Mouse (Mus musculus) heart, postnatal 36 days (tissue): ENCODE measurements around the gene Flnb. TPM values are rescaled to one million over a fixed set of nuclear protein-coding genes. Genes with fewer than 3 reads are reported as not detected.

Source experiments
- DNase-seq, 2 experiments: peaks; one replicate each; pipeline ENCODE4 v3.0.0; 2021 to 2022
- intact Hi-C: fragments of 180-260 bp; cut with DNase I; formaldehyde crosslinking; loops from one replicate; pipeline ENCODE4 v1.15.1; 2025
- total RNA-seq, 2 experiments: library from RNA; stranded (reverse); gene quantifications; 2 replicates each; pipeline ENCODE4 v1.2.3; 2021

Flnb gene
- total RNA-seq, 2 experiments from 2014 or later, result 23.0 to 24.1 TPM

- DNase-seq, result no peak
- intact Hi-C loops, result no loop called here
Measured at GRCm38 (mm10) chr14:7860525-7861154, 42.9 kb downstream of the Flnb start.

- intact Hi-C loops, result no loop called here
- no peak for DNase-seq
Measured at GRCm38 (mm10) chr14:7861275-7861674, 43.5 kb downstream of the Flnb start.

- DNase-seq, result no peak
- intact Hi-C loops, result no loop called here
Measured at GRCm38 (mm10) chr14:7862226-7862625, 44.5 kb downstream of the Flnb start.

GRCm38 (mm10) chr14:7863199-7863598 is 45.4 kb downstream of the Flnb start:
- DNase-seq, result no peak
- intact Hi-C loops, result no loop called here

DNA sequence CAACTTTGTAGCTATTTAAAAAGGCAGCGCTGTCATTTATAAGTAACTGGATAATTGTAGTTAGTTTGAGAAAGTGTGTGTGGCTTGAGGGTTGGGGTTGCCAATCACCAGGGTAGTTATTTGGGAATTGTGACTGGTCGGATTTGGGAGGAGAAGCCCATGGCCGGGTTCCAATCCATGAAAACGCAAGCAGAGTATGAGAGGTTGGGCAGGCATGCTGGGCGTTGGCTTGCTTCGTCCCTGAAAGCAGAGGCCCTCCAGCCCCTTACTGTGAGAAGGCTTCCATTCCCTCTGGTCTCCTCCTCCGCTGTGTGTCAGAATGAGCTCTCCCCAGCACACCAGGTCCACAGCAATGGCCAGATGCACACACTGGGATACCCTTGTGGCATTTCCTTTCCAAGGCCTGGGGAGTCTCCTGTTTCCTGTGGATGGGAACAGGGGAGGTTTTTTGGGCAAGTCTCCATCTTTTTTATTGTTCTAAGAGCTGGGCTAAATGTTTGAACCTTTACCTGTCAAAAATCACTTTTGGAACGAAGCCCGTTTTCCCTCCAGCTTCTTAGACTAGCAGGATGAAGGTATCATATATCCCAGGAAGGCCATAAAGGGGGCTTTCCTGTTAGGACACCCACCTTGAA is 46.2 kb downstream of the Flnb start:
- no peak for DNase-seq
- intact Hi-C loops, result loop anchor here (2.0 kb wide), 1 partner anchor 45 kb away; no protein-coding TSS in a partner anchor

DNA sequence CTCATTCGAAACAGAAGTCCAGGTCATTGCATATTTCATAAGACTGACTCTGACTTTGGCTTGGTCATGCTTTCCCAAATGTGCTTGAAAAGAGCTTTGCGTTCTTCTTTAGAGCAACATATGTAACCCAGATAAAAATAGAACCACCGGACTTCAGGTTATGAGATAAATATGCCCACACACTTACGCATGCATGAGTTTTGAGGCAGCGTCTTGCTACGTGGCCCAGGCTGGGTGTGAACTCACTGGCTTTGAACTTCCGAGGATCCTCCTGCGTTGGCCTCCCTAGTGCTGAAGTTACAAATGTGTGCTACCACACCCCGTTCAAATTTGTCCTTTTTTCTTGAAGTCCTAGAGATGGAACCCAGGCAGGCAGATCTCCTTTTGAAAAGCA is 46.7 kb downstream of the Flnb start:
- DNase-seq, result no peak
- intact Hi-C loops, result loop anchor here (2.0 kb wide), 1 partner anchor 46 kb away; no protein-coding TSS in a partner anchor

GRCm38 (mm10) chr14:7867224-7867623 is 49.5 kb downstream of the Flnb start:
- intact Hi-C loops, result no loop called here
- DNase-seq, result no peak

- intact Hi-C loops, result no loop called here
Measured at GRCm38 (mm10) chr14:7867841-7868240, 50.1 kb downstream of the Flnb start.

DNA sequence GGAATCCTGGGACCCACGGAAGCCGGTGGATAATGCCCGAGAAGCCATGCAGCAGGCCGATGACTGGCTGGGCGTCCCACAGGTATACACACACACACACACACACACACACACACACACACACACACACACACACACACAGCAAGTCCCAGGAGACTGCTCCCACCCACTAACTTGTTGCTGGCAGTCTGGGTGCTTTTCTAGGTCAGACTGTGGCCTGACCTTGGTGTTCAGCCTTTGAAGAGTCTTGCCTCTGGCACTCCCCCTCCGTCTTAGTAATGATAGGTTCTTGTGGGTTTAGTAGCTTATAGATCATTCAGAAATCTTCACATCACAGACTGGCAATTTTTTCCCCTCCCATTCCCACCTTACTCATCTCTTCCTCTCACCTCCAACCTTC is 52.0 kb downstream of the Flnb start:
- DNase-seq, result no peak
- intact Hi-C loops, result no loop called here

More at GRCm38 (mm10) chr14:7867841-7868240, 50.1 kb downstream of the Flnb start:
- DNase-seq, result no peak

DNA sequence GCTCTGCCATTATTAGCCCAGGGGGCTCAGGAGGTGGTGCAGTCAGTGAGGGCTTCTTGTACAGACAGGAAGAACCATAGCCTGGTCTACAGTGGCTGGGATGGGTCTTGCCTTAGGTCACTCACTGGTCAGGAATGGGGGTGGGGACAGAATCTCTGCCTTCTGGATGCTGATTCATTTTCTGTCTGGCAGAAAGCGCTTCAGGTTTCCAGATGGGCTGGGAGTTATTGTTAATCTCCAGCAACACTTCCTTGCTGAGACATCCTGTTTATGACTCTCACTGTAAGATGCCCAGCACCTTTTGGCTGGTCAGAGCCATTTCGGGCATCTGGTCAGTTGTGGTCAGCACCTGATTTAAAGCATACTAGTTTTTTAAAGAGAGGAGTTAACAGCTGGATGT is 55.8 kb downstream of the Flnb start:
- DNase-seq, result no peak
- intact Hi-C loops, result no loop called here

DNA sequence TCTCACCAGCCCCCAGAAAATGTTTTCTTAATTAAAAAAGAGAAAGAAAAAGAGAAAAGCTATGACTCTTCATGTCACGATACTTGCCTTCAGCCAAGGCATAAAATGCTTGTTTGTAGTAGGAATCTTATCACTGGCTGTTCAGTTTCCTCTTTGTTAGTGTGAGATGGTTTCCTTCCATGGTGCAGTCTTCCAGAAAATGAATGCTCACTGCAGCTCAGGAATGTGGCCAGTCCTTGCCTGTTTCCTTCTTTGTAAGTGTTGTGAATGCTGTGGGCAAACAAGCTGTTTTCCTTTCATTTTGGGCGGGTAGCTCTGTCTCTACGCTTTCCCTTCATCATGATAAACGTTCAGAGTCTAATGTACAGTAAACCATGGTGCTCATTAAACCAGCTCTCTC is 56.7 kb downstream of the Flnb start:
- intact Hi-C loops, result no loop called here
- no peak for DNase-seq

- intact Hi-C loops, result no loop called here
- no peak for DNase-seq
Measured at GRCm38 (mm10) chr14:7877957-7878356, 60.2 kb downstream of the Flnb start.

DNA sequence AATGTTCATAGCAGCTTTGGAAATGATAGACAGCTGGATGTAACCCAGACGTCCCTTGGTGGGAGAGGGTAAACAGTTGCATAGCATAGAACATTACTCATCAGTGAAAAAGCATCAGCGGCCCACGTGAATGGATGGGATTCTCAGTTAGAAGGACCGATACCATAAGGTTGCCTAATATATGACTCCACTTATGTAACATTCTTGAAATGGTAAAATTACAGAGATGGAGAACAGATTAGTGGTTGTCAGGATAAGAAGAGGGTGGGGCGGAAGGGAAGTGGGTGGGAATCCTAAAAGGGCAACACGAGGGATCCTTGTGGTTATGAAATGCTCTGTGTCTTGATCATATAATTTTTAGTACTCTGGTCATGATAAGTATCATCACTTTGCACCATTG is 62.6 kb downstream of the Flnb start:
- intact Hi-C loops, result no loop called here
- no peak for DNase-seq

GRCm38 (mm10) chr14:7881533-7881932 is 63.8 kb downstream of the Flnb start:
- intact Hi-C loops, result no loop called here
- DNase-seq, result no peak

GRCm38 (mm10) chr14:7882050-7882449 is 64.3 kb downstream of the Flnb start:
- DNase-seq, result no peak
- intact Hi-C loops, result no loop called here

DNA sequence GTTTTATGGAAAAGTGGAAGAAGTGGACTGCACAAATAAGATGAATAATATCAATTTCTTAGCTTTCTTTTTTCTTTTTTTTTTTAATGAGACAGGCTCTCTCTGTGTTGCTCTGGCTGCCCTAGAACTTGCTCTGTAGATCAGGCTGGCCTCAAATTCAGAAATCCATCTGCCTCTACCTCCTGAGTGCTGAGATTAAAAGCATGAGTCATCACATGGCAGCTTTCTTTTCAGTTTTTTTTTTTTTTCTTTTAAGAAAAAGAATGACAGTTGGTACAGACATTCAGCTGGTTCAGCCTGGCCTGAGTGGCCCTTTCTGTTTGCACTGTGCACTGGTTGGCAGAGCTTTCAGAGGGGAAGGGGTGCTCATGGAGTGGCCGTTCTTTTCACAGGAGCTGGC is 66.4 kb downstream of the Flnb start:
- intact Hi-C loops, result no loop called here
- no peak for DNase-seq

DNA sequence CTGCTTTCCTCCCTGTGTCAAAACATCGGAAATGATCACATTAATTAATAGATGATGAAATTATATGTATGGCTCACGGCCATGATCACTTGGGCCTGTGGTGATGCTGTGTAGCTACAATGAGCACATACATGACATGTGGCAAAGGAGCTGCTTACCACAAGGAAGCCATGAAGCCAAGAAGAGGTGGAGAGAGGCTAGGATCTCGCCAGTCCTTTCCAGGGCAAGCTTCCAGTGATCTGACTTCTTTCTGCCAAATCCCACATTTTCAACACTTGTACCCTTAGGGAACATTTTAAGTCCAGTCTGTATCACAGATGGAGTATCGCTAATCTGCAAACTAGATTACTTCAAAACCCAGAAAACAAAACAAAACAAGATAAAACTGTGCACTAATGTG is 67.1 kb downstream of the Flnb start:
- DNase-seq, result no peak
- intact Hi-C loops, result loop anchor here (5.0 kb wide), 2 partner anchors 52 to 68 kb away; partner anchors contain the start of gene Flnb

- DNase-seq, result no peak
- intact Hi-C loops, result loop anchor here (5.0 kb wide), 2 partner anchors 52 to 68 kb away; partner anchors contain the start of gene Flnb
Measured at GRCm38 (mm10) chr14:7885540-7885939, 67.8 kb downstream of the Flnb start.

GRCm38 (mm10) chr14:7886008-7886407 is 68.3 kb downstream of the Flnb start:
- DNase-seq, result no peak
- intact Hi-C loops, result loop anchor here (5.0 kb wide), 2 partner anchors 51 to 69 kb away; partner anchors contain the start of gene Flnb

- intact Hi-C loops, result loop anchor here (5.0 kb wide), 2 partner anchors 50 to 70 kb away; partner anchors contain the start of gene Flnb
- no peak for DNase-seq
Measured at GRCm38 (mm10) chr14:7887171-7887570, 69.4 kb downstream of the Flnb start.

- intact Hi-C loops, result loop anchor here (5.0 kb wide), 2 partner anchors 49 to 71 kb away; partner anchors contain the start of gene Flnb
- no peak for DNase-seq
Measured at GRCm38 (mm10) chr14:7888294-7888693, 70.5 kb downstream of the Flnb start.
